17 mouse cellular contexts compared by ENCODE assay signal in the genomic region with DNA sequence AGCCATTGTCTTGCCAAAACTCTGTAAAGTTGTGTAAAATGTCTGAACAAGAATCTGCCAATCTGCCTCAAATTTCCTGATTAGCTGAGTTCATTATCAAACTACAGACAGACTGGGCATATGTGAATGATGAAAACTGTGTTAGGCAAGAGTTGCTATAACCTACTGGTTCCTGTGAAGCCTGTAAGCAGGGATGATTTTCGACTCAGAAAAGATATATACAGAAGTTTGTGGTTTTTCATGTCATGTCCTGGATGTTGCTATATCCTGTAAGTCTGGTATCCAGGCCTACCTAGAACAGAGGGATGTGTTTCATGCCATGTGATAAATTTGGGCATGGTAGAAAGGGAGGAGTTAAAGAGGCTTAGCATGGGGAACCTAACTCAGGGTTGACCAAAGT.
"Had no signal": no experiment of that assay in that cellular context is flagged by ENCODE, and none has a peak within 500 bp of the region (broad histone marks: within the 10 kb centered on the region; RNA-seq: fewer than 3 reads in every experiment).

No protein-coding gene starts in this region.

- DNase-seq: gastrocnemius, postnatal 14 days; gastrocnemius, postnatal 36 days; heart, adult 18-20 months; heart, postnatal 14 days; heart, postnatal 36 days; kidney, adult 2 months; kidney, adult 9 months; kidney, postnatal 14 days; kidney, postnatal 36 days; layer of hippocampus, adult 9-11 months; layer of hippocampus, postnatal 36 days; liver; liver, embryonic 13.5 days had no signal

- ATAC-seq: hindbrain, embryonic 16.5 days; inflammation-experienced regulatory T-cells, adult 6 months; intestine, embryonic 15.5 days; intestine, postnatal 0 days had no signal
